Mouse (Mus musculus) C2C12 (cell line): ENCODE results near the gene Kdelc2. TPM values are rescaled to one million over a fixed set of nuclear protein-coding genes. Genes with fewer than 3 reads are reported as not detected.

Experiments
- H3K27me3 ChIP-seq: one replicate; pipeline ENCODE4 v1.6.1; 2011; ENCODE audit not compliant: control insufficient read depth, insufficient read depth, insufficient read length
- H3K36me3 ChIP-seq: one replicate; pipeline ENCODE4 v1.6.1; 2011; ENCODE audit not compliant: control insufficient read depth, insufficient read depth
- H3K4me3 ChIP-seq: one replicate; pipeline ENCODE4 v1.5.1; 2011; ENCODE audit warnings: mild to moderate bottlenecking, control low read depth; ENCODE audit not compliant: poor library complexity, insufficient read depth, severe bottlenecking
- H3K79me2 ChIP-seq: one replicate; pipeline ENCODE4 v1.6.1; 2011; ENCODE audit not compliant: control insufficient read depth, insufficient read depth
- H3K79me3 ChIP-seq: one replicate; pipeline ENCODE4 v1.6.1; 2011; ENCODE audit warnings: low read depth, control low read depth
- H3ac ChIP-seq: one replicate; pipeline ENCODE3; 2011; ENCODE audit warnings: low read depth; ENCODE audit not compliant: control insufficient read depth, insufficient read length
- CEBPB ChIP-seq: IDR thresholded peaks from one replicate; pipeline ENCODE4 v1.6.1; 2011; ENCODE audit warnings: low read depth, mild to moderate bottlenecking, control low read depth, moderate library complexity
- CTCF ChIP-seq: IDR thresholded peaks from one replicate; pipeline ENCODE4 v1.5.1; 2011; ENCODE audit not compliant: control insufficient read depth, insufficient read depth, insufficient read length
- FOSL1 ChIP-seq: IDR thresholded peaks from one replicate; pipeline ENCODE4 v1.8.0; 2011; ENCODE audit warnings: mild to moderate bottlenecking, low read length; ENCODE audit not compliant: poor library complexity, insufficient read depth, severe bottlenecking
- MAX ChIP-seq: IDR thresholded peaks from one replicate; pipeline ENCODE4 v1.6.1; 2011; ENCODE audit warnings: mild to moderate bottlenecking, control low read depth
- MYOD1 ChIP-seq: IDR thresholded peaks from one replicate; pipeline ENCODE4 v1.6.1; 2011; ENCODE audit warnings: low read depth; ENCODE audit not compliant: control insufficient read depth, insufficient read length
- MYOG ChIP-seq: IDR thresholded peaks from one replicate; pipeline ENCODE4 v1.6.1; 2011; ENCODE audit not compliant: control insufficient read depth, insufficient read length; ENCODE audit errors: extremely low read depth
- USF1 ChIP-seq: IDR thresholded peaks from one replicate; pipeline ENCODE4 v1.6.1; 2011; ENCODE audit warnings: low read depth, mild to moderate bottlenecking, control low read depth, moderate library complexity
- long read RNA-seq, 2 experiments: library from polyadenylated mRNA; unstranded; transcript quantifications; one replicate each; pipeline ENCODE4 v2.0.0; 2019 to 2020
- polyA plus RNA-seq: library from polyadenylated mRNA; unstranded; fragments of >200 nt; fragmentation: generic; extraction: Trizol; gene quantifications from one replicate; pipeline ENCODE4 v1.2.1, GENCODE M21; 2012; ENCODE audit warnings: missing spikeins

Gene Kdelc2
- 5.2 TPM for polyA plus RNA-seq
- long read RNA-seq, experiment 1, transcript Kdelc2-201 (8 exons, 3,642 nt): major isoform, 6 of 12 reads
- long read RNA-seq, experiment 1, partial matches to known transcripts: 2 of 12 reads
- long read RNA-seq, experiment 1, other reads (novel, unspliced or antisense): 4 of 12 reads
- long read RNA-seq, experiment 2, transcript Kdelc2-201 (8 exons, 3,642 nt): major isoform, 113 of 131 reads
- long read RNA-seq, experiment 2, partial matches to known transcripts: 2 of 131 reads
- long read RNA-seq, experiment 2, other reads (novel, unspliced or antisense): 16 of 131 reads

DNA sequence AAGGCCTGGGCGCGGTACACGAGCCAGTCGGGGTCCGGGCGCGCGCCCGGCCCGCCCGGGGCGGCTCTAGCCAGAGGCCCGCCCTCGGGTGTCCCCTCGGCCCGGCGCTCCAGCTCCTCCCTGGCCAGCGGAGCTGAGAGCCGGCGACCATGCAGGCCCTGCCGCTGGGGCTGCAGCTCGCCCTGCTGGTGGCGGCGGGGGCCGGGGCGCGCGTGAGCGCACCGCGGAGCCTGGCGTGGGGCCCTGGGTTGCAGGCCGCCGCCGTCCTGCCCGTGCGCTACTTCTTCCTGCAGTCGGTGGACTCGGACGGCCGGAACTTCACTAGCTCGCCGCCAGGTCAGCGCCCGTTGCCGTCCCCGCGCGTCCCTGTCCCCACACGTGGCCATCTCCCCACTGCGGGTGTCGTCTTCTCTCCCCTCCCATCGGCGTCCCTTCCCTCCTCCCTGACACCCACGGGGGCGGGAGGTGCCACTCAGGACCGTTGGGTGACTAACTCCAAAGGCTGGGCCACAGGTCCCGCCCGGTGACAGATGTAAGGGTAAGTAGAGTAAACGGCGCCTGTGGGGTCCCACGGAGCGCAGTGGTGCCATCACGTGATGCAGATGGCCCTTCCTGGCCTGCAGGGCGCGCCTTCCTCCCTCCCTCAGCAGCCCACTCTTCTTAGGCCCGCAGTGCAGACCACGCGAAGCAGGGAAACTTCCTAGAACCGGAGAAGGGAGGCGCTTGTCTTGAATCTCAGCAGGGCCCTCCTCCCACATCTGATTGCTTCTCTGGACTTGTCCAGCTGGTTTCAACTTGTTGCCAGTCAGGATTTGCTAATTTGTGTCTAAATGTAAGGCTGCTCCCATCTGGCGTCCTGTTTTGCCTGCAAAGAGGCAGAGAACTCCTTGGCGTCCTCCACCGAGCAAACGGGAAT is at the start of gene Kdelc2:
Kdelc2 (plus strand) TSS at position 75 of the 916 bp plus-strand sequence.
- Histone ChIP-seq H3K79me3 (no peaks in the 10 kb centered on the region), H3K4me3 (peak within 1 kb of the TSS; percentile 44), H3K79me2 (peaks cover 11% of the 10 kb centered on the region), H3K36me3 (no peaks in the 10 kb centered on the region), H3K27me3 (no peaks in the 10 kb centered on the region), H3ac (peak within 1 kb of the TSS; percentile 91)
- peak; percentile 52 for TF ChIP-seq MAX
- TF ChIP-seq USF1: peak; percentile 97
- no peak for TF ChIP-seq MYOD1

DNA sequence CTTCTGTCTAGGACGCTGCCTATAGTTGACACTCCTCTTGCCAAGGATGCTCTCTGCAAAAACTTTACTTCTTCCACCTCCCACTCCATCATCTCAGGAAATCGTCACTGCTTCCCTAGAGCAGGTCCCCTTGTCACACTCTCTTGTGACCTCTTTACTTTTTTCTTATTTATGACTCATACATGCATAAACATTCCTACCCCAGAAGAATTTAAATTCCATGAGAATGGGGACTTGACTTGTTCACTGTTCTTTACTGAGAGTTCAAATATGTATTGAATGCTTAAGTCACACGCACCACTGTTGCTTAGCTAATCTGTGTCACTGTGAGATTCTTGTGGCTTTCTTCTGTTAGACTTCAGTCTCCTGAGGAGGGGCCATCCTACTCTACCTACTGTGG is 48.7 kb upstream of the Kdelc2 start:
- H3K27me3 ChIP-seq: peaks cover 5% of the 10 kb centered on the region
- H3ac ChIP-seq: no peak overlapping the region
- H3K4me3 ChIP-seq: no peak overlapping the region
- H3K79me2 ChIP-seq: no peaks in the 10 kb centered on the region
- H3K79me3 ChIP-seq: no peaks in the 10 kb centered on the region
- H3K36me3 ChIP-seq: no peaks in the 10 kb centered on the region
- TF ChIP-seq CTCF (no peak), USF1 (no peak), MYOD1 (no peak), FOSL1 (no peak), MAX (no peak), CEBPB (no peak), MYOG (no peak)

- H3ac ChIP-seq: no peak overlapping the region
These were observed 44.2 kb upstream of the Kdelc2 start for GRCm38 (mm10) chr9:53339603-53340002.

DNA sequence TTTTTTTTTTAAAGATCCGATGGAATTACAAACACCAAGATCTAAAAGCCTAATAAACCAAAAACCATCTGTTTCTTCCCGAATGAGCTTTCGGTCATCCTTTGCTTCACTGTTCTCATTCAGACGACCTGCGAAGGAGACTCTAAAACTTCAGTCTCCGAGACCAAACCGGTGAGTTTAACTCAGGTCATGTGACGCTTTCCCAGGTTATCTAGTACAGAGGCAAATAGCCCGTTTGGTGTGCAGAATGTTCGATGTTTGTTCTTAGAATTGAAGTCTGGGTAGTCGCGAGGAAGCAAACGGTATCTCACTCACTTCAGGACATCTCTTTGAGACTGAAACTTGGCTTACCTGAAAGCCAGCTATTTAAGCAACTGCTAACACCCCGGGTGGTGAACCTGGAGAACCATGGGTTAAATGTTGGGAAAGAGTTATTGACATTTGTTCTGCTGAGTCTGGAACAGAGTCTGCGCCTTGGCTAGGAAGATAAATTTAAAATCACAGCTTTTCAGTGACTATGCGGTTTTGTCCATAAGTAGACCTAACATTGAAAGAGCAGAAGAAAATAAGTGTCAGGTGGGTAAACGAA is 43.4 kb upstream of the Kdelc2 start:
- no peaks in the 10 kb centered on the region for H3K79me2 ChIP-seq
- H3K79me3 ChIP-seq: no peaks in the 10 kb centered on the region
- H3K36me3 ChIP-seq: no peaks in the 10 kb centered on the region
- TF ChIP-seq FOSL1: no peak
- H3ac ChIP-seq: no peak overlapping the region
- H3K4me3 ChIP-seq: no peak overlapping the region
- H3K27me3 ChIP-seq: peaks cover 19% of the 10 kb centered on the region

More at GRCm38 (mm10) chr9:53339603-53340002, 44.2 kb upstream of the Kdelc2 start:
- Histone ChIP-seq H3K79me2 (no peaks in the 10 kb centered on the region), H3K79me3 (no peaks in the 10 kb centered on the region), H3K36me3 (no peaks in the 10 kb centered on the region), H3K4me3 (no peak overlapping the region), H3K27me3 (peaks cover 19% of the 10 kb centered on the region)
- no peak for TF ChIP-seq CTCF
- TF ChIP-seq FOSL1: no peak
- no peak for TF ChIP-seq MYOG
- no peak for TF ChIP-seq USF1
- TF ChIP-seq MYOD1: no peak
- TF ChIP-seq MAX: no peak
- no peak for TF ChIP-seq CEBPB

DNA sequence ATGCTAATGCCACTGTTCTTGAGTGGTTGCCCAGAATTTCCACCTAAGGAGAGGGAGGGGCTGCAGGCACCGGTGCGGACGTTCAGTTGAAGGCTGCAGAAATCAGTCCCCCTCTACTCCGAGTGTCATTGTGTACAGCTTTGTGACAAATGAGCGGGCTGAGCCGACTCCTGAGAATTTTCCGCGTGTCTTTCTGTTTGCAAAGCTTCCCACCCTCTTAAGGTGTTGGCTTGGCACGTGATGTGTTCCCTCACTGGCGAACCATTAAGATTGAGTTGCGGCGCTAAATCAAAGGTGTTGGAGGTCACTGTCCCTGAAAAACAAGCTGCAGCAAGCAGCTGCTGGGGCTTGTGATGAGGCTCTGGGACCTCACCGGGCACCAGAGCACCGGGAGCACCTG is 42.9 kb upstream of the Kdelc2 start:
- H3K36me3 ChIP-seq: no peaks in the 10 kb centered on the region
- TF ChIP-seq MAX (no peak), MYOD1 (no peak), MYOG (no peak), CTCF (no peak), CEBPB (no peak)
- no peak overlapping the region for H3ac ChIP-seq
- no peak overlapping the region for H3K4me3 ChIP-seq
- no peaks in the 10 kb centered on the region for H3K79me2 ChIP-seq
- no peaks in the 10 kb centered on the region for H3K79me3 ChIP-seq
- peaks cover 19% of the 10 kb centered on the region for H3K27me3 ChIP-seq

DNA sequence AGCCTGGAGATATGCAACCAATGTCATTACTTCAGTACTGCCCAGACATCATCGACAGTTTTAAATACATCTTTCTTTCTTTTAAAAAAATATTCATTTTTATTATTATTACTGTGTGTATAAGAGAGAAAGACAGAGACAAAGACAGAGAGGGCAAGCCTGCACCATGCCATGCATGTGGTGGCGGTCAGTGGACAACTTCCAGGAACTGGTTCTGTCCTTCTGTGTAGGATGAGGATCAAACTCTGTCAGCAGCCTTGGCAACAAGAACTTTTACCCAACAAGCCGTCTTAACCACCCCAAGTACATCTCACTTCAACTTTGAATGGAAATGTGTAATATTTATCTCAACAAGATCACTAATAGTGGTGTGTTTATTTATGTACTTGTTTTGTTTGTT is 41.8 kb upstream of the Kdelc2 start:
- Histone ChIP-seq H3K27me3 (peaks cover 19% of the 10 kb centered on the region), H3K36me3 (no peaks in the 10 kb centered on the region), H3K79me3 (no peaks in the 10 kb centered on the region), H3ac (no peak overlapping the region), H3K4me3 (no peak overlapping the region), H3K79me2 (no peaks in the 10 kb centered on the region)
- TF ChIP-seq CEBPB: no peak
- TF ChIP-seq USF1: no peak
- no peak for TF ChIP-seq CTCF
- TF ChIP-seq MYOG: no peak
- no peak for TF ChIP-seq FOSL1
- no peak for TF ChIP-seq MYOD1
- TF ChIP-seq MAX: no peak
